Mouse (Mus musculus) cerebellum, adult 8-10 months (tissue): ENCODE measurements around the gene Evx2.

Source experiments
- DNase-seq: peaks from one replicate; pipeline ENCODE4 v3.0.0; 2022

The Evx2 gene

DNA sequence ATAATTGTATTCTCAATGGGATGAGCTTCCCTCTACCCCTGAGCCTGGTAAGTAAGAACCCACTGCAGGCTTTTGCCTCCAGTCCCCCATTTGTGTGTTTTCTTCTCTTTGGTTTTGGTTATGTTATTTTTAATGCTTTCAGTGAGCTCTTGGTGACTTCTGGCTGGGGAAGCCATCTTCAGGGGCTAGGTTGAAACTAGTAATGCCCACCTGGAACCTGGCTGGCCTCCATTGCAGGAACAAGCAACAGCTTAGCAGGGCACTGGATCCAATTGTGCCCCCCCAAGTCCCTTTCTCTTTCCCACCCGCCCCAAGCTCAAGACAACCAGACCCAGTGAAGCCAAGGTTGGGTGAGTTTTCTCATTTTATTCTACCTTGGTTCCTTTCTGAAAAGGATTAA lies 36.0 kb upstream of the Evx2 start:
- DNase-seq = no peak

DNA sequence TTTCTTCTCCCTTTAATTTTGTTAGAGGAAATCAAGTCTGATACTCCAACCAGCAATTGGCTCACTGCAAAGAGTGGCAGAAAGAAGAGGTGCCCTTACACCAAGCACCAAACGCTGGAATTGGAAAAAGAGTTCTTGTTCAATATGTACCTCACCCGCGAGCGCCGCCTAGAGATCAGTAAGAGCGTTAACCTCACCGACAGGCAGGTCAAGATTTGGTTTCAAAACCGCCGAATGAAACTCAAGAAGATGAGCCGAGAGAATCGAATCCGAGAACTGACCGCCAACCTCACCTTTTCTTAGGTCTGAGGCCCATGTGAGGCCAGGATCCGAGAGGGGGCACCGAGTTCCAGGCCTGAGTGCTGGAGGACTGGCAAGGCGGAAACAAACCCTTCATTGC lies 34.7 kb upstream of the Evx2 start:
- no peak for DNase-seq

GRCm38 (mm10) chr2:74693432-74693827 lies 34.1 kb upstream of the Evx2 start:
- no peak for DNase-seq

GRCm38 (mm10) chr2:74692808-74693431 lies 33.6 kb upstream of the Evx2 start:
- DNase-seq = no peak

- DNase-seq = no peak
Observed at GRCm38 (mm10) chr2:74691995-74692807, 32.8 kb upstream of the Evx2 start.

GRCm38 (mm10) chr2:74691022-74691951 lies 31.9 kb upstream of the Evx2 start, which contains the start of gene Hoxd10:
Gene Hoxd10 (plus strand): TSS chr2:74691924.
- no peak for DNase-seq

GRCm38 (mm10) chr2:74690338-74690716 lies 31.0 kb upstream of the Evx2 start:
- no peak for DNase-seq

DNA sequence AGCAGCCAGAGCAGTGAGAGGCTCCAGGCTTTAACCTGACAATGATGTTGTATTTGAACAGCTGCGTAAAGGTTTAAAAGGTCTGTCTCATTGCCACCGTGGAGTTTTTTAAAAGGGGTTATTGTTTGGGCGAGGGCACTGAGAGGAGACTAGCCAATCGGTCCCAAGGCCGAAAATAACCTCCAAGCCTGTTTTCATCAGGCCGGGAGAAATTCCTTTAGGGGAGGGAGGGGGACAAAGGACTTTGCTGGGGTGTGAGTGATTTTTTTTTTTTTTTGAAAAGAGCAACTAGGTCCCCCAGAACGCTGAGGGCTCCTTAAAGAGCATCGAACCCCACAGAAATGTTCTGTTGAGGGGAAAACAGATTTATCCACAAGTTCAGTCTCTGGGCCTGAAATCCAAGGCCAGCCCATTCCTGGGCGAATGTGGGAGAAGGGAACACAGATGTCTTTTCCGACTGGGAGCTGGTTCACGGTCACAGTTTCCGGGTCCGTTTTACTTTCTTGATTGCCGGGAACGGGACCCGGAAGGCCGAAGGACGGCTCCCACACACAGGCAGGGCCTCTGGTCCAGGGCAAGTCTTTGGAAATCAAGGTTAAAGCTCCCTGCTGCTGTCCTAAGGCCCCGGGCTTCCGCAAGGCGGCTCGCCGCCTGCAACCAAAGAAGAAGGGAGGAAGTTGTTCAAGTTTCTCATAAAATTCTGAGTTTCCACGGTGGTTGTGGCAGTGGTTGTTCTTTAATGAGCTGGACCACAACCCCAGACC lies 30.4 kb upstream of the Evx2 start:
- no peak for DNase-seq

DNA sequence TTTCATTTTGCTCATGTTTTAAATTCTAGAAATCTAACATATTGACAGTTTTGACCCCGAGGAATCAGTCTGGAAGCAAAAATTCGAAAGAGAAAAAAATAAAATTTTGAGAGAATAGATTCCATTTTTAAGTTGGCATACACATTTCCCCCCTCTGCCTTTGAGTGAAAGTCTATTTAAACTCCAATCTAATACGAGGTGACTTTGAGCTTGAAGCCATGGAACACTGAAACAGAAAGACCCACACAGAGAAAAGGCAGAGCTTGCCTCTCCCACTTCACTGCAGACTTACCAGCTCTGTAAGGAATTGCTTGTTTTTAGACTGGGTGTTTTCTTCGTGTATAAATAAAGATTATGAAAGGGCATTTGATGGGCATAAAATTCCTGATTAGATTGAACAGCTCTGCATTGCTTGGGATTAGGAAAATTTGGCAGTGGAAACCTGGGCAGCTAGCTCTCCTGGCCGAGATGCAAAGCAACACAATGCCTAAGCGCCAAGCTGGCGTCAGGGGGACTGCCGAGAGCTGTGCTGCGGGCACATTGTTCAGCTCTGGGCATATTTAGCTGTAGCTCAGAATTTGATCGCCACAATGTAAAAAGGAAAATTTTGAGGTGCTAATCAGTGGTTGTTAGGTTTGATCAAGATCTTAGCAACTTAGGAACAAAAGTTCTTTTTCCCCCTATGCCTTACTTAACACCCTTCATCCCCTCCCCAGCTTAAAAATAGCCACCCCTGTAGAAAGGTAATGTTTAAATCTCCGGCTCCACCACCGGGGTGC lies 29.6 kb upstream of the Evx2 start:
- DNase-seq = no peak

DNA sequence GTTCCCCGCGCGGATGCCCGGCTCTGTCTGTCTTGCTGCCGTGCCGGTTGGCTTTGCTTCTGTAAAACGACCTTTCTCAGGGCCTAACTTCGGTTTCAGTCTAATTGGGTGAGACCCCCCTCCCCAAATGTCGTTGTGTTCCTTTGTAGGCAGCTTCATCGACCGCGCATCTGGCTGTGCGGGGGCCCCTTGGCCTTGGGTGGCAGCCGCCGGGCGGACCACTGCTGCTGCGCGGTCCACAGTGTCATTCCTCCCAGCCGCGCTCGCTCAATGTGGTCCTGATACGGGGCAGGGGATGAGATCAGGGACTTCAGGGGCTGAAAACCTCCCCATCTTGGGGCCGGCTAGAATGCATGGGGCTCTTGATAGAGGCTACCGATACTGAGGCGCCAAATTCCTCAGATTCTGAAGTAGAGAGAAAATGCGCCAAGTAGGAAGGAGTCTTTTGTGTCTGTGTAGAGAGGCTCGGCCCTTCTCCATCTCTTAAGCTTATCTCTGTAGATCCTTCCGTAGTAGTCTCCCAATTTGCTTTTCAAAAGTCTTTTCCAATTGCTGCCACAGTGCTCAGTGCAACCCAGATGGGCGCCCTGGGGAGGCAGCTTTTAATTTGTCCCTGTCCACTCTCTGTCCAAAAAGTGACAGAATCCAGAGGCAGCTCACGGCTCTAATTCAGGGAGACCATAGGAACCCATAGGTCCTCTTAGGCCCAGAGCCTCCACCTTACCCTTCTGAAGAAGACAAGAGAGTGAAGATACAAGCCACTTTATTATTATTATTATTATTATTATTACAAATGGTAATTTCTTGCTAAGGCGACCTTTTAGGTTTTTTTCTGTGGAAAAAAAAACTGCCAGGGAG lies 28.6 kb upstream of the Evx2 start:
- DNase-seq = no peak

DNA sequence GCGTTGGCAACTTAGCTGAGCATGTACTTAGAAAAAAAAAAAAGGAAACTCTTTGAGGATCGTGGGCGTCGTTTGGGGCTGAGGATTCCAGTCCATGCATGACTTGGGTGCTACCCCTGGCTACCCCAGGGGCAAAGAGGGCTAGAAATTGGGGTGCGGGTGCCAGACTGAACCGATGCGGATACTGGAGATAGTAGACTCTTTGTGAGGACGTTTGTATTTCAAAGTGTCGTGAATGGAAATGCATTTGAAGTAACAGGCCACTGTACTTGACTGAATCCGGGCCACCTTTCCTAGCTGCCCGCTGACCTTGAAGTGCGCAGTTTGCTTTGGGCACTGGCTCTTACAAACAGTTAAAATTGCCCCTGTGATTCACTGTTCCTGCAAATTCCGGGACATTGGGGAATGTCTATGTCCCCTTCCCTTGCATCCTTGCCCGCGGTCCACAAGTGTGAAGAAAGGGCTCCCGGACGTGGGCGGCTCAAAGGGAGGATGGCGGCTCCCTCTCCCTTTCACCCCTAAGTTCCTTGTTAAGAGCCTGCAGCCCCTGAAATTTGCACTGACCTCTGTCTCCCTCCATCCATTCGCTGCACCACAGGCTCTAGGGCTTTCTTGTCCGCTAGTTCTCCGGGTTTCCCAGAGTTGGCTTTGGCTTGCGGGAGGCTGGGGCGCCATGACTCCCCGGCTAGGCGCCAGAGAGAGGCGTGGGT lies 27.8 kb upstream of the Evx2 start:
- DNase-seq = no peak

- DNase-seq = no peak
Observed at GRCm38 (mm10) chr2:74686301-74686987, 27.1 kb upstream of the Evx2 start.

- no peak for DNase-seq
Observed at GRCm38 (mm10) chr2:74685059-74685603, 25.8 kb upstream of the Evx2 start.

DNA sequence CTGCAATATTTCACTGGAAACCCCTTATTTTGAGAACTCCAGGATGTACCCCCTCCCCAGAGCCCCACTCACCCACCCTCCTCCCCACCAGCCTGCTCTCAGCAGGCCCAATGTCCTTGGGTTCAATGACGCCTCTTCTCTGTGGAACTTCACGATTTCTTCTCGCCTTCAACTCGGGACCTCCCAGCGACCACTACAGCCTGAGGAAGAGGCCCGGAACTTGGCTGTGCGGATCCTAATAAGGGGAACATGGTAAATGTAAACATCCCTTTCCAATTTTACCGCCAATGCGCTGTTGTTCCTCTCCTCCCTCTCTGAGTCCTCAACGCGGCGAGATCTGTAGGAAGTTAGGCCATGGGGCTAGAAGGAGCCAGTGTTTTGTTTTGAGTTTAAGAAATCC lies 24.7 kb upstream of the Evx2 start:
- DNase-seq = no peak

DNA sequence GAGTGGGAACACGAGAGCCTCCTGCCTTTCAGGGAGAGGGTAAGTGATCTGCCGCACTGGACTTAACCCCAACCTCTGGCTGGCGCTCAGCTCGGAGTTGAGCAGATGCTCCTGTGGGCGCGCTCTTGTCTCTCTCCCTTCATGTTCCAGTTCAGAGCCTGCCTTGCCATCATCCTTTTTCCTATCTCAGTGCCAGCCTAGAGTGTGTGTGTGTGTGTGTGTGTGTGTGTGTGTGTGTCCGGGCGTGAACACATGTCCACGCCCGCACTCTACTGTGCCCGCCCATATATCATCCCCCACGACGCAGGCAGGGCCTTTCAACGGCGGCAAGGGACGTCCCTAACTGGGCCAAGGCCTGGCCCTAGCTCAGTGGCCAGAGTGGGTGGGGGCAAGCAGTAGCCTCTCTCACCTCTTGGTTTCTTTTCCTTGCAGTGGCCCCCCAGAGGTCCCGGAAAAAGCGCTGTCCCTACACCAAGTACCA lies 24.2 kb upstream of the Evx2 start:
- DNase-seq = no peak

DNA sequence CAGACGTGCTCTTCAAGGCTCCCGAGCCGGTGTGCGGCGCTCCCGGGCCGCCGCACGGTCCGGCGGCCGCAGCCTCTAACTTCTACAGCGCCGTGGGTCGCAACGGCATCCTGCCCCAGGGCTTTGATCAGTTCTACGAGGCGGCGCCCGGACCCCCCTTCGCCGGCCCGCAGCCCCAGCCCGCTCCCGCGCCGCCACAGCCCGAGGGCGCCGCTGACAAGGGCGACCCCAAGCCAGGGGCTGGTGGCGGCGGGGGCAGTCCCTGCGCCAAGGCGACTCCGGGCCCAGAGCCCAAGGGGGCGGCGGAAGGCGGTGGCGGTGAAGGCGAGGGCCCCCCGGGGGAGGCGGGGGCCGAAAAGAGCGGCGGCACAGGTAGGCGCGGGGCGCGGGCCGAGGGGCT lies 23.4 kb upstream of the Evx2 start:
- DNase-seq = no peak

GRCm38 (mm10) chr2:74681594-74682531 lies 22.5 kb upstream of the Evx2 start:
- DNase-seq = no peak
